Mouse (Mus musculus) stomach, postnatal 0 days (tissue): ENCODE measurements at regions not wholly inside any gene's neighbourhood (a gene's known extent, or its start where the extent isn't known, plus 50 kb on each side); places are given as distances from the start of the nearest gene placed in this dataset.
A peak's percentile ranks its signal among the peaks of the same experiment; 100 is the strongest.

Source experiments
- ATAC-seq: fragments of 200-750 bp; cut with Nextera tagmentation; 2 replicates; pipeline ENCODE4 v1.8.0; 2017; ENCODE audit not compliant: low FRiP score, low TSS enrichment
- DNase-seq: peaks from one replicate; pipeline ENCODE4 v3.0.0-alpha.2; 2016; ENCODE audit warnings: low spot score
- H3K27ac ChIP-seq: fragments of 300-500 bp; sonication (generic); replicated peaks from 2 replicates; pipeline ENCODE4 v1.5.1; 2014; ENCODE audit warnings: mild to moderate bottlenecking, control low read depth
- H3K27me3 ChIP-seq: fragments of 300-500 bp; sonication (generic); 2 replicates; pipeline ENCODE4 v1.6.1; 2014; ENCODE audit warnings: low read length; ENCODE audit not compliant: control insufficient read depth, insufficient read depth
- H3K36me3 ChIP-seq: fragments of 300-500 bp; sonication (generic); 2 replicates; pipeline ENCODE4 v1.6.1; 2014; ENCODE audit warnings: low read length, mixed read lengths; ENCODE audit not compliant: control insufficient read depth, insufficient read depth
- H3K4me1 ChIP-seq: fragments of 300-500 bp; sonication (generic); replicated peaks from 2 replicates; pipeline ENCODE4 v1.6.1; 2014; ENCODE audit warnings: antibody characterized with exemption; ENCODE audit not compliant: control insufficient read depth, insufficient read depth
- H3K4me2 ChIP-seq: fragments of 300-500 bp; sonication (generic); replicated peaks from 2 replicates; pipeline ENCODE4 v1.6.1; 2014; ENCODE audit warnings: low read depth, mild to moderate bottlenecking, control low read depth, moderate library complexity
- H3K4me3 ChIP-seq: fragments of 300-500 bp; sonication (generic); 2 replicates; pipeline ENCODE4 v1.5.1; 2014; ENCODE audit warnings: low read depth, low read length, control low read depth
- H3K9ac ChIP-seq: fragments of 300-500 bp; sonication (generic); 2 replicates; pipeline ENCODE4 v1.6.1; 2014; ENCODE audit warnings: mild to moderate bottlenecking, low read length, control low read depth, mixed read lengths
- H3K9me3 ChIP-seq: fragments of 300-500 bp; sonication (generic); 2 replicates; pipeline ENCODE4 v1.6.1; 2016; ENCODE audit warnings: low read length; ENCODE audit not compliant: control insufficient read depth
- CTCF ChIP-seq: IDR thresholded peaks from 2 replicates; pipeline ENCODE4 v1.5.1; 2016; ENCODE audit warnings: antibody characterized with exemption, low read depth, mild to moderate bottlenecking, moderate library complexity
- EP300 ChIP-seq: optimal IDR thresholded peaks from 2 replicates; pipeline ENCODE3; 2016; ENCODE audit warnings: antibody characterized with exemption
- whole genome bisulfite sequencing: fragments of 180-500 bp; shearing (Covaris S2); extraction: QIAGEN DNeasy Blood & Tissue Kit; methylation state at CpG from one replicate; pipeline ENCODE4 v1.1.7; 2014; 5-methylcytosine and 5-hydroxymethylcytosine counted together

GRCm38 (mm10) chr6:31216206-31217059 lies 182.1 kb upstream of the Mkln1 start:
- DNase-seq: peak; percentile 85
- no peaks in the 10 kb centered on the region for H3K9me3 ChIP-seq
- H3K4me1 ChIP-seq: 0 out of 2 replicates have a peak, but pooled peaks cover 11% of the 10 kb centered on the region

GRCm38 (mm10) chr6:31217060-31217541 lies 181.4 kb upstream of the Mkln1 start:
- Histone ChIP-seq H3K9me3 (no peaks in the 10 kb centered on the region), H3K9ac (peak overlapping the region; percentile 67), H3K27ac (peak overlapping the region; percentile 53), H3K4me3 (peak overlapping the region; percentile 64), H3K4me1 (0 out of 2 replicates have a peak, but pooled peaks cover 11% of the 10 kb centered on the region), H3K36me3 (no peaks in the 10 kb centered on the region), H3K4me2 (peak overlapping the region; percentile 97), H3K27me3 (0 out of 2 replicates have a peak, but pooled peaks cover 2% of the 10 kb centered on the region)
- ATAC-seq: peak; percentile 25
- DNase-seq: peak; percentile 42
- WGBS: 0% methylated on average over 20 of the region's 20 CpGs
- TF ChIP-seq CTCF: no peak
- no peak for TF ChIP-seq EP300

More at GRCm38 (mm10) chr6:31216206-31217059, 182.1 kb upstream of the Mkln1 start:
- TF ChIP-seq CTCF: peak; percentile 10; the same call in 1 of the 2 replicates
- TF ChIP-seq EP300: no peak
- 1% methylated on average over 98 of the region's 100 CpGs for WGBS
- Histone ChIP-seq H3K9ac (peak overlapping the region; percentile 67), H3K4me2 (peak overlapping the region; percentile 97), H3K4me3 (peak overlapping the region; percentile 64), H3K27ac (peak overlapping the region; percentile 53), H3K27me3 (0 out of 2 replicates have a peak, but pooled peaks cover 2% of the 10 kb centered on the region), H3K36me3 (no peaks in the 10 kb centered on the region)
- peak; percentile 84 for ATAC-seq

GRCm38 (mm10) chr6:31217641-31218138 lies 180.8 kb upstream of the Mkln1 start:
- peak overlapping the region; percentile 51 for H3K9ac ChIP-seq
- DNase-seq: peak; percentile 57
- 0% methylated on average over 25 of the region's 25 CpGs for WGBS

GRCm38 (mm10) chr6:31218139-31218750 lies 180.3 kb upstream of the Mkln1 start:
- Histone ChIP-seq H3K27ac (no peak overlapping the region), H3K9ac (peak overlapping the region; percentile 51), H3K4me1 (0 out of 2 replicates have a peak, but pooled peaks cover 11% of the 10 kb centered on the region), H3K4me3 (peak overlapping the region; percentile 64), H3K27me3 (0 out of 2 replicates have a peak, but pooled peaks cover 2% of the 10 kb centered on the region), H3K36me3 (no peaks in the 10 kb centered on the region), H3K4me2 (peak overlapping the region; percentile 97), H3K9me3 (no peaks in the 10 kb centered on the region)
- 2% methylated on average over 40 of the region's 40 CpGs for WGBS
- peak; percentile 38 for DNase-seq
- ATAC-seq: no peak
- no peak for TF ChIP-seq CTCF
- TF ChIP-seq EP300: no peak

More at GRCm38 (mm10) chr6:31217641-31218138, 180.8 kb upstream of the Mkln1 start:
- Histone ChIP-seq H3K27ac (0 out of 2 replicates have a peak overlapping the region, but pooled peaks have one; percentile 49), H3K4me2 (peak overlapping the region; percentile 97), H3K27me3 (0 out of 2 replicates have a peak, but pooled peaks cover 2% of the 10 kb centered on the region), H3K36me3 (no peaks in the 10 kb centered on the region), H3K4me3 (peak overlapping the region; percentile 64), H3K9me3 (no peaks in the 10 kb centered on the region), H3K4me1 (0 out of 2 replicates have a peak, but pooled peaks cover 11% of the 10 kb centered on the region)
- no peak for TF ChIP-seq CTCF
- no peak for TF ChIP-seq EP300
- no peak for ATAC-seq

- H3K9me3 ChIP-seq: no peaks in the 10 kb centered on the region
- no peak overlapping the region for H3K27ac ChIP-seq
- ATAC-seq: no peak
- WGBS: 49% methylated on average over 8 of the region's 8 CpGs
- no peak for TF ChIP-seq CTCF
- no peak for TF ChIP-seq EP300
- 0 out of 2 replicates have a peak, but pooled peaks cover 11% of the 10 kb centered on the region for H3K4me1 ChIP-seq
- H3K4me2 ChIP-seq: peak overlapping the region; percentile 97
- no peak overlapping the region for H3K9ac ChIP-seq
- H3K36me3 ChIP-seq: no peaks in the 10 kb centered on the region
- H3K27me3 ChIP-seq: 0 out of 2 replicates have a peak, but pooled peaks cover 2% of the 10 kb centered on the region
- no peak for DNase-seq
- H3K4me3 ChIP-seq: peak overlapping the region; percentile 64
Measured at GRCm38 (mm10) chr6:31218880-31219279, 179.7 kb upstream of the Mkln1 start.
